Mouse (Mus musculus) forebrain, embryonic 13.5 days (tissue): ENCODE results near the gene Elmo2. TPM values are rescaled to one million over a fixed set of nuclear protein-coding genes. Genes with fewer than 3 reads are reported as not detected.

Source experiments
- ATAC-seq: fragments of 200-750 bp; cut with Nextera tagmentation; 2 replicates; pipeline ENCODE4 v1.8.0; 2017
- H3K27ac ChIP-seq: fragments of 300-500 bp; sonication (generic); 2 replicates; pipeline ENCODE4 v1.5.1; 2015; ENCODE audit warnings: inconsistent platforms, mild to moderate bottlenecking, moderate library complexity
- H3K27me3 ChIP-seq: fragments of 300-500 bp; sonication (generic); 2 replicates; pipeline ENCODE4 v1.6.1; 2015; ENCODE audit warnings: mild to moderate bottlenecking, inconsistent platforms
- H3K36me3 ChIP-seq: fragments of 300-500 bp; sonication (generic); 2 replicates; pipeline ENCODE4 v1.6.1; 2015; ENCODE audit warnings: mild to moderate bottlenecking, inconsistent platforms; ENCODE audit not compliant: poor library complexity, severe bottlenecking
- H3K4me1 ChIP-seq: fragments of 300-500 bp; sonication (generic); 2 replicates; pipeline ENCODE4 v1.6.1; 2015; ENCODE audit warnings: inconsistent platforms
- H3K4me2 ChIP-seq: fragments of 300-500 bp; sonication (generic); 2 replicates; pipeline ENCODE4 v1.6.1; 2015; ENCODE audit warnings: inconsistent platforms, mild to moderate bottlenecking, moderate library complexity
- H3K4me3 ChIP-seq: fragments of 300-500 bp; sonication (generic); 2 replicates; pipeline ENCODE4 v1.5.1; 2015; ENCODE audit warnings: mild to moderate bottlenecking, inconsistent platforms
- H3K9ac ChIP-seq: fragments of 300-500 bp; sonication (generic); 2 replicates; pipeline ENCODE4 v1.6.1; 2015; ENCODE audit warnings: mild to moderate bottlenecking, inconsistent platforms
- H3K9me3 ChIP-seq: fragments of 300-500 bp; sonication (generic); replicated peaks from 2 replicates; pipeline ENCODE4 v1.6.1; 2016; ENCODE audit warnings: inconsistent platforms
- WGBS: fragments of 180-500 bp; shearing (Covaris S2); methylation state at CpG from one replicate; pipeline ENCODE4 v1.1.7; 2015; 5-methylcytosine and 5-hydroxymethylcytosine counted together
- polyA plus RNA-seq: library from polyadenylated mRNA; unstranded; fragments of >200 nt; fragmentation: Nextera tagmentation; extraction: Ambion mirVana; gene quantifications from 2 replicates; pipeline ENCODE4 v1.2.1, GENCODE M21; 2015

The Elmo2 gene
- polyA plus RNA-seq, 1 experiment from 2014 or later = 90.5 TPM

- WGBS = 69% methylated on average over 18 of the region's 18 CpGs
- Histone ChIP-seq H3K9me3 (no peaks in the 10 kb centered on the region), H3K9ac (peak overlapping the region; percentile 76), H3K4me1 (peaks cover 44% of the 10 kb centered on the region), H3K27ac (no peak overlapping the region), H3K4me2 (peak overlapping the region; percentile 94), H3K27me3 (no peaks in the 10 kb centered on the region), H3K36me3 (peaks cover 40% of the 10 kb centered on the region), H3K4me3 (peak overlapping the region; percentile 67)
- ATAC-seq = no peak
These were observed 39.7 kb downstream of the Elmo2 start for GRCm38 (mm10) chr2:165286361-165287201.

- H3K27me3 ChIP-seq = no peaks in the 10 kb centered on the region
- WGBS = 85% methylated on average over 8 of the region's 8 CpGs
- H3K9me3 ChIP-seq = no peaks in the 10 kb centered on the region
- H3K9ac ChIP-seq = no peak overlapping the region
- H3K36me3 ChIP-seq = peaks cover 39% of the 10 kb centered on the region
- no peak overlapping the region for H3K4me3 ChIP-seq
- ATAC-seq = no peak
- H3K27ac ChIP-seq = no peak overlapping the region
- H3K4me2 ChIP-seq = no peak overlapping the region
- H3K4me1 ChIP-seq = peaks cover 48% of the 10 kb centered on the region
These were observed 40.7 kb downstream of the Elmo2 start for GRCm38 (mm10) chr2:165285621-165286020.

GRCm38 (mm10) chr2:165285034-165285433, 41.2 kb downstream of the Elmo2 start:
- peaks cover 50% of the 10 kb centered on the region for H3K4me1 ChIP-seq
- WGBS = 87% methylated on average over 3 of the region's 3 CpGs
- no peaks in the 10 kb centered on the region for H3K9me3 ChIP-seq

GRCm38 (mm10) chr2:165284377-165284776, 41.9 kb downstream of the Elmo2 start:
- Histone ChIP-seq H3K36me3 (peaks cover 32% of the 10 kb centered on the region), H3K9me3 (no peaks in the 10 kb centered on the region), H3K4me3 (no peak overlapping the region), H3K9ac (no peak overlapping the region), H3K4me1 (peaks cover 50% of the 10 kb centered on the region), H3K27me3 (no peaks in the 10 kb centered on the region), H3K27ac (no peak overlapping the region), H3K4me2 (no peak overlapping the region)
- WGBS = 92% methylated on average over 7 of the region's 7 CpGs
- ATAC-seq = no peak

More at GRCm38 (mm10) chr2:165285034-165285433, 41.2 kb downstream of the Elmo2 start:
- no peak overlapping the region for H3K4me2 ChIP-seq
- H3K9ac ChIP-seq = no peak overlapping the region
- no peaks in the 10 kb centered on the region for H3K27me3 ChIP-seq
- ATAC-seq = no peak
- no peak overlapping the region for H3K4me3 ChIP-seq
- peaks cover 38% of the 10 kb centered on the region for H3K36me3 ChIP-seq
- no peak overlapping the region for H3K27ac ChIP-seq

GRCm38 (mm10) chr2:165283644-165284043, 42.6 kb downstream of the Elmo2 start:
- Histone ChIP-seq H3K27ac (no peak overlapping the region), H3K27me3 (no peaks in the 10 kb centered on the region), H3K9me3 (no peaks in the 10 kb centered on the region), H3K4me1 (peaks cover 49% of the 10 kb centered on the region), H3K9ac (no peak overlapping the region), H3K36me3 (peaks cover 31% of the 10 kb centered on the region), H3K4me3 (no peak overlapping the region), H3K4me2 (no peak overlapping the region)
- 91% methylated on average over 3 of the region's 3 CpGs for WGBS
- ATAC-seq = no peak

GRCm38 (mm10) chr2:165281779-165282311, 44.4 kb downstream of the Elmo2 start:
- H3K36me3 ChIP-seq = peaks cover 49% of the 10 kb centered on the region
- no peak overlapping the region for H3K4me3 ChIP-seq
- H3K27ac ChIP-seq = no peak overlapping the region
- H3K4me2 ChIP-seq = no peak overlapping the region
- no peaks in the 10 kb centered on the region for H3K27me3 ChIP-seq
- H3K9ac ChIP-seq = no peak overlapping the region
- ATAC-seq = no peak
- no peaks in the 10 kb centered on the region for H3K9me3 ChIP-seq
- 46% methylated on average over 3 of the region's 6 CpGs for WGBS
- peaks cover 37% of the 10 kb centered on the region for H3K4me1 ChIP-seq

GRCm38 (mm10) chr2:165279351-165279750, 46.9 kb downstream of the Elmo2 start:
- no peak overlapping the region for H3K27ac ChIP-seq
- peaks cover 52% of the 10 kb centered on the region for H3K36me3 ChIP-seq
- no peaks in the 10 kb centered on the region; the same call in 1 of the 2 replicates for H3K27me3 ChIP-seq
- H3K4me1 ChIP-seq = peaks cover 46% of the 10 kb centered on the region
- ATAC-seq = no peak
- no peak overlapping the region for H3K9ac ChIP-seq
- no peaks in the 10 kb centered on the region for H3K9me3 ChIP-seq
- no peak overlapping the region for H3K4me3 ChIP-seq
- 15% methylated on average over 10 of the region's 10 CpGs for WGBS
- no peak overlapping the region for H3K4me2 ChIP-seq

GRCm38 (mm10) chr2:165277188-165277740, 49.0 kb downstream of the Elmo2 start:
- H3K27me3 ChIP-seq = no peaks in the 10 kb centered on the region; the same call in 1 of the 2 replicates
- no peak overlapping the region for H3K4me3 ChIP-seq
- no peaks in the 10 kb centered on the region for H3K9me3 ChIP-seq
- H3K36me3 ChIP-seq = peaks cover 38% of the 10 kb centered on the region
- WGBS = 86% methylated on average over 5 of the region's 5 CpGs
- H3K9ac ChIP-seq = no peak overlapping the region
- no peak overlapping the region for H3K4me2 ChIP-seq
- no peak for ATAC-seq
- peaks cover 56% of the 10 kb centered on the region for H3K4me1 ChIP-seq
- H3K27ac ChIP-seq = no peak overlapping the region

GRCm38 (mm10) chr2:165275824-165276223, 50.5 kb downstream of the Elmo2 start:
- ATAC-seq = peak; percentile 82
- H3K27ac ChIP-seq = peak overlapping the region; percentile 74
- 12% methylated on average over 8 of the region's 8 CpGs for WGBS
- no peak overlapping the region for H3K4me2 ChIP-seq
- H3K4me1 ChIP-seq = peaks cover 55% of the 10 kb centered on the region
- peaks cover 3% of the 10 kb centered on the region; the same call in 1 of the 2 replicates for H3K27me3 ChIP-seq
- H3K9me3 ChIP-seq = no peaks in the 10 kb centered on the region
- H3K36me3 ChIP-seq = peaks cover 28% of the 10 kb centered on the region
- 0 out of 2 replicates have a peak overlapping the region, but pooled peaks have one; percentile 6 for H3K9ac ChIP-seq
- no peak overlapping the region for H3K4me3 ChIP-seq

GRCm38 (mm10) chr2:165275124-165275640, 51.1 kb downstream of the Elmo2 start:
- H3K9ac ChIP-seq = no peak overlapping the region
- WGBS = 20% methylated on average over 8 of the region's 8 CpGs
- H3K36me3 ChIP-seq = peaks cover 22% of the 10 kb centered on the region
- H3K4me1 ChIP-seq = peaks cover 60% of the 10 kb centered on the region
- 0 out of 2 replicates have a peak overlapping the region, but pooled peaks have one; percentile 13 for H3K4me2 ChIP-seq
- H3K4me3 ChIP-seq = no peak overlapping the region
- peak overlapping the region; percentile 74 for H3K27ac ChIP-seq
- ATAC-seq = peak; percentile 69
- H3K9me3 ChIP-seq = no peaks in the 10 kb centered on the region
- H3K27me3 ChIP-seq = peaks cover 3% of the 10 kb centered on the region; the same call in 1 of the 2 replicates

GRCm38 (mm10) chr2:165273589-165273988, 52.7 kb downstream of the Elmo2 start:
- Histone ChIP-seq H3K9ac (no peak overlapping the region), H3K27ac (no peak overlapping the region), H3K4me1 (peaks cover 47% of the 10 kb centered on the region), H3K4me2 (no peak overlapping the region), H3K9me3 (no peaks in the 10 kb centered on the region), H3K27me3 (peaks cover 5% of the 10 kb centered on the region; the same call in 1 of the 2 replicates), H3K36me3 (peaks cover 20% of the 10 kb centered on the region), H3K4me3 (no peak overlapping the region)
- no peak for ATAC-seq
- WGBS = 36% methylated on average over 4 of the region's 4 CpGs

- 0 out of 2 replicates have a peak overlapping the region, but pooled peaks have one; percentile 12 for H3K9ac ChIP-seq
- WGBS = 3% methylated on average over 8 of the region's 8 CpGs
- H3K27ac ChIP-seq = peak overlapping the region; percentile 44; the same call in 1 of the 2 replicates
- H3K4me2 ChIP-seq = no peak overlapping the region
- no peaks in the 10 kb centered on the region for H3K9me3 ChIP-seq
- no peak for ATAC-seq
- H3K4me1 ChIP-seq = peaks cover 60% of the 10 kb centered on the region
- no peaks in the 10 kb centered on the region; the same call in 1 of the 2 replicates for H3K36me3 ChIP-seq
- H3K27me3 ChIP-seq = peaks cover 5% of the 10 kb centered on the region; the same call in 1 of the 2 replicates
- no peak overlapping the region for H3K4me3 ChIP-seq
These were observed 55.0 kb downstream of the Elmo2 start for GRCm38 (mm10) chr2:165271326-165271725.
